Mouse (Mus musculus) adrenal gland, postnatal 4 days (tissue): Measurements from ENCODE around the gene Gm11027. TPM values are rescaled to one million over a fixed set of nuclear protein-coding genes. Genes with fewer than 3 reads are reported as not detected.

Experiments
- DNase-seq, 2 experiments: peaks; one replicate each; pipeline ENCODE4 v3.0.0; 2021 to 2022; ENCODE audit warnings: low spot score in 2 of 2, mixed read lengths in 2 of 2
- microRNA-seq: library from miRNA; unstranded; fragments of <30 nt; microRNA quantifications from one replicate; pipeline ENCODE4 v1.2.0, GENCODE M21; 2021
- total RNA-seq, 2 experiments: library from RNA; stranded (reverse); gene quantifications; 2 replicates each; pipeline ENCODE4 v1.2.3; 2021

Gene Gm11027
- total RNA-seq, 2 experiments from 2014 or later = not detected

DNA sequence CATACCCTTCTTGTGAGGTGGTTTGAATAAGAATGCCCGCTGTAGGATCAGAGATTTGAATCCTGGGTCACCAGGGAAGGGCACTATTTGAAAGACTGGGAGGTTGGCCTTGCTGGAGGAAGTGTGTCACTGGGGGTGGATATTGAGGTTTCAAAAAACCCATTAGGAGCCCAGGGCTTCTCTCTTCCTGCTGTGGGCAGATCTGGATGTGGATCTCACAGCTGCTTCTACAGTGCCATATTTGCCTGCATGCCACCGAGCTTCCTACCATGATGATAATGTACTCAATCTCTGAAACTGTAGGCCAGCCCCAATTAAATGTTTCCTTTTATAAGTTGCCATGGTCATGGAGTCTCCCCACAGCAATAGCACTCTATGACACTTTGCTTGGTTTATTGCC is 4.0 kb downstream of the Gm11027 start:
- DNase-seq = no peak

DNA sequence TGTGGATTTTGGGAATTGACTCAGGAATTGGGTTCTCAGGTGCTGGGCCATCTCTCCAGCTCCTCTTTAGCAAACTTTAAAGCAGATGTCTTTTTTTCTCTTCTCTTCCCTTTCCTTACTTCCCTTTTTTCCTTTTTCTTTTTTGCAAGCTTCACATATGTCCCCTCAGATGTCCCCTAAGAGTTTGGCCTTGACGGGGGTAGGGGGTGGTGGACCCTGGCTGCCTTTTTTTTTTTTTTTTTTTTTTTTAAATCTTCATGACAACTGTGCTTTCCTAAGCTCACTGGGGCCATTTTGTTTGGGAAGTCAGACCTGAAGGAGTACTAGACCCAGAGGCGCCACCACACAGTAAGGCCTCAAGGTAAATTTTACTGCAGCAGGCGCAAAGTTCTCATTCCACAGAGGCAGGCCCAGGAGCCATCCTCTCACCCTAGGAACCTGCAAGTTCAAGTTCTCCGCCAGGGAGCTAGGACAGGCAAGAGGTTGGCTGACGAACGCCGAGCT is 5.0 kb downstream of the Gm11027 start:
- DNase-seq = no peak

DNA sequence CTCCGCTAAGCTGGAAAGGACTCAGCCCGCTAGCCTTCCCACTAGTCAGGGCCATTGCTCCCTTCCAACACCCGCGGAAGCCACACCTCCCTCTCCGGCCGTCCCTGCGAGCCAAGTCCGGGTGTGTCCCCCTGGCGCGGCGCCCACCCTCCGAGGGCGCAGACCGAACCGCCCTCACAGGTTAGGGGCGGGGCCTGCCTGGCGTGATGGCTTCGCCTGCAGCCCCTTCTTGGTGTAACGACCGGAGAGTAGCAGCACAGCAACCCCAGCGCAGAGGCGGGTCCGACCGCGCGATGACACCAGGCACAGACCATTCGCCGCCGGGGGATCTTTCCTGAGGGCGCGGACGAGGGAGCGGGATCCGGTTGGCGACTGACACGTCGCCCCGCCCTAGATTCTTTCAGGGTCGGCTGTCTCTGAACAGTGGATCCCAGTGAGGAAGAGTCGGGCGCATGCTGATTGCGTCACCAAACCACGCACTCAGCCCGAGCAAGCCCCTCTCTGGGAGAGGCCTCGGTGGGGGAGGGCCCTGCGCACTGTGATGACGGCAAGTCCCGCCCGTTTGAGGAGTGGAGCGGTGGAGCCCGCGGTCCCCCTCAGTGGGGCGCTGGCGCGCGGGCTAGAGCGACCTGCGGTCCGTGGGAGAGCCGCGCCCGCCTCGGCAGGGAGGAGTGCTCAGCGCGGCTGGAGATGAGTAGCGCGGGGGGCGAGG is 5.6 kb downstream of the Gm11027 start, which contains the start of gene Esyt2:
Gene Esyt2, plus strand, starts transcription at position 544 of the 712 bp plus-strand sequence.
- peak; percentile 99 for DNase-seq

DNA sequence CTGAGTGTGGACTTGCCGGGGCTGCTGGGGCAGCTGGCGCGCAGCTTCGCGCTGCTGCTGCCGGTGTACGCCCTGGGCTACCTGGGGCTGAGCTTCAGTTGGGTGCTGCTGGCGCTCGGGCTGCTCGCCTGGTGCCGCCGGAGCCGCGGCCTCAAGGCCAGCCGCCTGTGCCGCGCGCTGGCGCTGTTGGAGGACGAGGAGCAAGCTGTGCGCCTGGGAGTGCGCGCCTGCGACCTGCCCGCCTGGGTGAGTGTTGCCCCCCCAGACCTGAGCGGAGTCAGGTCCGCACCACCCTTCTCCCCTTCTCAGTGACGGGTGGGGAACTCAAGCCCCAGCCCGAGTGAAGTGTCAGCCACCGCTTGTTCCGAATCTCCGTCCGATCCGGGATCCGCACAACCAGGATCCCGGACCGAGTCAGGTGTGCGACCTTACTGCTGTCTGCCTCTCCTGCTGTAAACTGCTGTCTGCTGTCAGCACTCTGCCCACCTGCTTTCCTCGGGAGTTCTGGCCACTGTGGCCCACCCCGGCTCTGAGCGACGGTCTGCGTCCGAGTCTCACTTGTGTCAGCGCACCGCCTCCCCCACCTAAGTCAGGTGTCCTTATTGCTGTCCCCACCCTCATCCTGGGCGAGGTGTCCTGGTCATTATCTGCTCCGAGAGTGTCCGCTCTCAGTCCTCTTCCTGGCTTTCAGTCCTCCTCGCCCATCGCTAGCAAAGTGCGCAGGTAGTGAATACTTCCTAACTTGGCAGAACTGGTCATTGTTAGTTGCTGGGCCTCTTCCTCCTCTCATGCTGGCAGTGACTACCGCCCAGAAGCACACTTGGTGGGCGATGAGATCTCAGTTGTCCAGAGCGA is 6.5 kb downstream of the Gm11027 start:
- DNase-seq = no peak

DNA sequence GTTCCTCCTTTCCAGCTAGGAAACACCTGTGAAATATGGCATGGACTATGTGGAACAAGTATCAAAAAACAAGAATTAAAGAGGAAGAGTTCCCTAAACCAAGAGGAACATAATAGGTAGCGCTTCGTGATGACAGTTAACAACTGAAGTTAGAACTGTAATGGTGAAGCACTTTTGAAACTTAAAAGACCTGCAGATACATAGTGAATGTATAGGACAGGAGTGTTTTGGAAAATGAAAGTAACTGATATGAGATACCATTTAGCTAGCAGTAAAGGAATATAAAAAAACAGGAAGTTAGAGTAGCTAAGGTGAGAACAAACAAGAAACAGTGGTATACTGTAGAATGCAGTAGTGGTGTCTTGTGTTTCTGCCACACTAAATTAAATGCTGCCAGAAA is 7.7 kb downstream of the Gm11027 start:
- no peak for DNase-seq

DNA sequence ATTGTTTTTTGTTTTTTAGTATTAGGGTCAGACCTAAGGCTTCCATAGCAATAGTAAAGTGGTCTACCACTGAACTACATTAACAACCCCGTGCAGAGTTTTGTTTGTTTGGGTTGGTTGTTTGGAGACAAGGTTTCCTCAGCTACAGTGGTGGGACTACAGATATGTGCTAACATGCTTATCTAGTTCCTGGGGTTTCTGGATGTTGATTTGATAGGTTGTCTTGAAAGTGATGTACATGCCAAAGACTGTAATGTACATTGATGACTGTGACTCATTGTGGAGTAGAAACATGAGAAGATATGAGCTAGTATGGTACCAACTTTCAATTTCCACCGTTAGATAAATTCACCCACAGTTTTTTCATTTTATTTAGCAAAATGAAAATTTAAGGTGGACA is 8.3 kb downstream of the Gm11027 start:
- no peak for DNase-seq

DNA sequence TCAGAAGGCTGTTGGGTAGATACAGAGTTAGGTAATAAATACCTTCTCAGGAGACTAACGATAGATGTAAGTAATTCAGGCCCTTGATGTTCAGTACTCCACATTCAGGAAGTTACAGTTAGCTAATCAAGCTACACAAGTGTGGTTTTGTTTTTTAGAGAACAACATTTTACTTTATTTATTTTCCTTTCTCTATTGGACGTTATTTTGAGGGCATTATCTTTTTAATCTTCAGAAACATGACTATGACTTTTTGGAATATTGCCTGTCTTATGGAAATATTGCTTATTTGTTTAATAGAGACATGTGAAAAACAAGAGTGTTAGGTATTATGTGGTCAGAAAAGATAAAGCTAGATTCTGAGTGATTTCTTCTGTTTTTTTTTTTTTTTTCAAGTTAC is 18.0 kb downstream of the Gm11027 start:
- no peak for DNase-seq

DNA sequence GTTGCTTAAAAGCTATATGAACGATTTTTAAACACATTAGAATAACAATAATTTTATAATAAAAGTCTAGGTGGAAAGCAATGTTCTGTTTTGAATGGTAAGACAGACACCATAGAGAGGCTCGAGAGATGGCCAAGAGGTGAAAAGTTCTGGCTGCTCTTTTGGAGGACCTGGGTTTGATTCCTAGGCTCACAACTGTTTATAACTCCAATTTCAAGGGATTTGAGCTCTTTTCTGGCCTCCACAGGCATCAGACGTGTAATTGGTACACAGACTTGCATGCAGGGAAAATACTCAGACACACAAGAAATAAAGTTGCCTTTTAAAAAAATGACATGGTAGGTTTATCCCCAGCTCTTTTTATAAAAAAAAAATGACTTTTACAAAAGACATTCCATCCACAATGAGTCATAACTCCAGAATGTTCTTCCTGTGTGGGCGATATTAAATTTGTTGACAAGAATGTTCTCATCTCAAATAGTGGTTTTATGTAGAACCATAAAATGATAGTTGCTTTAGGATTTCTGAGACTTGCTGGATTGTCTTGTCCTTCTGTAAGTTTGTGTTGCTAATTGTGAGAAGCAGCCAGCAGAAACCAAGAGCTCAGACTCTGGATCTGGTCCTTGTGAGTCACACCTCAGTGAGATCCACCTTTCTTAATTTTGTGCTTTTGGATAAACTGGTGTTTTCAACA is 18.6 kb downstream of the Gm11027 start:
- no peak for DNase-seq

DNA sequence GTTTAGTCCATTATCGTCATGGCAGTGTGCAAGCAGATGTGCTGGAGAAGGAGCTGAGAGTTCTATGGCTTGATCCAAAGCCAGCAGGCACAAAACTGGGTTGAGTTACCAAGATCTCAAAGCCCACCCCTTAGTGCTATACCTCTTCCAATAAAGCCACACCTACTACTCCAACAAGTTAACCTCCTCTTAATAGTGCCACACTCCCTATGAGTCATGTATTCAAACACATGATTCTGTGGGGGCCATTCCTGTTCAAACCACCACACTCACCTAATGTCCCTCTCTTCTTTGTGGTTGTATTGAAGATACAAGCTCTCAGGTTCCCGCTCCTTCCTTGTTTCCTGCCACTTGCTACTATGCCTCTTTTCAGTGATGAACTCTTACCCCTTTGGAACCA is 24.7 kb downstream of the Gm11027 start:
- DNase-seq = no peak

DNA sequence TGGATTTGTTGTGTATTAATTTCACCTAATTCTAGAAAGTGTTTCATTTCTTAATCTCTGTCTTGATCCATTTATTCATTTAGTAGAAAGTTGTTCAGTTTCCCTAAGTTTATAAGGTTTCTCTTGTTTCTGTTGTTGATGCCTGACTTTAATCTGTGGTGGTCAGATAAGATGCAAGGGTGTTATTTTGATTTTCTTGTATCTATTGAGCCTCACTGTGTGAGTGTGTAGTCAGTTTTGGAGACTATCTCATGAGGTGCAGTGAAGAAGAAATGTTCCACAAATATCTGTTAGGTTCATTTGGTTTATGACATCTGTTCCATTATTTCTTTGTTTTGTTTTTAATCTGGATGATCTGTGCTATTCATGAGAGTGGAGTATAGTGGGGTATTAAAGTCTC is 27.0 kb downstream of the Gm11027 start:
- no peak for DNase-seq

DNA sequence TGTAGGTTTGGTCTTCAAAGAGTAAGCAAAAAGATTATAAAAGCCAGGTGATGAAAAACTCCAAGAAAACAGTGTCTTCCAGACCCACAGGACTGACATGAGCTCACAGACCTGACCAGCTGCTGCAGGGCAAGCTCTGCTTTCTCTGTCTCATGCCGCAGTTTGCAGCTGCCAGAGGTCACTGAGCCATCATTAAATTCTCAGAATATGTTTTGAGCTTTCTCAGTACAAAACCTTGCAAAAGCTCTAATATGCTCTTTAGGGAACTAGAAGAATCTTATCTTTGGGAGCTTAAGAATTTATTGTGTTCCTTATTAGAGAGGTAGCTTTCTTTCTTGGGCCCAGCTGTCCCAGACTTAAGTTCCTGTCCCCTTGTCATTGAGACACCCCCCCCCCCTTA is 30.9 kb downstream of the Gm11027 start:
- no peak for DNase-seq

DNA sequence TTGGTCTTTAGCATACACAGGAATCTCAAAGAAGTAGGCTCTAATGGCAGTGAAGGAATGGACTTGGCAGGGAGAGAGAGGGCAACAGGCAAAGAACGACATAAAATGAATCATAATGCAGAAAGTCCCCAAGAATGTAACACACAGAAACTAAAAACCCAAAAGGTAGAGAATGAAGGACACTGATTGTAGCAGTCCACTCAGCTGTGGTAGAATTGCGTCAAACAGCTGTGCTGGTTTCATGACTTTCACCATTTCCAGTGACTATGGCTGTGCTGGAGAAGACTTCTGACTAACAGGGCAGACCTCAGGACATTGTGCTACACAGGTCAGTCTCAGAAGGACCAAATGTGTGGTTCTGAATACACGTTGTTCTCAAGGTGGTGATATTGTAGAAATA is 32.7 kb downstream of the Gm11027 start:
- no peak for DNase-seq

DNA sequence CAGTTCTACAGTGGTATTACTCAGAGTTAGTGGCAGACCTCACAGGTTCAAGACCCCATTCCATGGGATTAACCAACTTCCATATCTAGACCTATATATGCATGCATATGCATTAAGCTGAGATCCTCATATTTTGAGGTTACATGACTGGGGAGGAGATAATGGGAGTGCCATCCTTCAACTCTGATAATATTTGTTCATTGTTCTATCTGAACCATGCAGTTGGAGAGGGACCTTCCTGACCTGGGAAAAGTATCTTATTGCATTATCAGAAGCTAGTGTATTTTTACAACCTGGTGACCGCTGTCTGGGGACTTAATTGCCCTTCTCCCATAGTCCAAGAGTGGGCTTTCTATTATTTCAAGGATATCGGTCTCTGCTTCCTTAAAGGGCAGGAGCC is 33.4 kb downstream of the Gm11027 start:
- DNase-seq = no peak

DNA sequence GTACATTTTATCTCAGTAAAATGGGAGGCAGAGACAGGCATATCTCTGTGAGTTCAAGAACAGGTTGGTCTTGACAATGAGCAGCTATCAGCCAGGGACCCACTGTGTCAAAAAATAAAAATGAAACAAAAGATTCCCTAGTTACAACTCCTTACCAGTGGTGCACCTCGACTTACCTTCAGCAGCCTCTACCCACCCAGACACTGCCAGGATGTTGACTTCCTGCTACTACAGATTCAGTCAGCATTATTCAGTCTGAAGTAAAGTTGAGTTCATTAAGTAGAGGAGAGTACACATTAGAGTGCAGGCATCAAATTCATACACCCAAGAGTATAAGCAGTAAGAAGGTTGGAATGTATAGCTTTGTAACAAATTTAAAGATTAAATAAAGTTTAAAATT is 38.6 kb downstream of the Gm11027 start:
- DNase-seq = no peak

DNA sequence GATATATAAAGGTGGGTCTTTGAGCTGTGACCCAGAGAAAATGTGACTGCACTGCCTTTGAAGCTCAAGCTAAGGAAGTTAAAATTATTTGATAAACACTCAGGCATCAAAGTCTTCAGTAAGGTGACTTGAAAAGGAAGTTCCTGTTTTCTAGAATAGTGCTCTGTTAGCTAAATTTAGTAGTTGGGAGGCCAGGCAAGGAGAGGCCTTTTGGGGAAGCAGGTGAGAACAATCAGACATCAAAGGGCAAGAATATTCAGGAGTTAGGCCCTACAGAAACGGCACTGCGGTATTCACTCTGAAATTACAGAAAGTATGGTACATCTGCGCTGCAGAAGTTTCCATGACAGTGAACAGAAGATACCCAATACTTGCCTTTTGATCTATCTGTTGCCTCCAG is 40.3 kb downstream of the Gm11027 start:
- DNase-seq = no peak

DNA sequence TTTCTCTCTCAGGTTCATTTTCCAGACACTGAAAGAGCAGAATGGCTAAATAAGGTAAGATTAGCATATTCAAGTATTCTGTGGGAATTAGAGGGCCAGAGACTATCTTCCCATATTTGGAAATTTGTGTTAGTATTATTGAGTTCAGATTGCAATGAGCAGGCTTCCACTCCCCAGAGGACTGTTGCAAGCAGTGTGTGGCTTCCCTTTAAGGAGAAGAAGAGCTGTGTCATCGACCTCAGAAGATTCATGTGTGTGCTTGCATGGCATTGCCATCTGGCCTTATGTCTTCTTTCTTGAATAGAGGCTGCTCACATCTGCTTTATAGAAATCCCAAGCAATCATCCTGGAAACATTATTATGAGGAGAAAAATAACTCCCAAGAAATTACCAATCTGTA is 42.6 kb downstream of the Gm11027 start:
- DNase-seq = no peak

Small RNAs within 50 kb of the gene (microRNA-seq; reads per million reads assigned to microRNA genes)
- gene Gm23190 = not detected

Other genes starting within 250 kb of the Gm11027 start
- 10 to 100 TPM; 49.4 to 53.4 TPM for gene Zfp386, start 227.7 kb upstream of the Gm11027 start, total RNA-seq
- 1 to 10 TPM; 1.8 to 2.1 TPM for gene Vipr2, start 197.7 kb upstream of the Gm11027 start, total RNA-seq
- gene Wdr60, start 12.4 kb upstream of the Gm11027 start, total RNA-seq = 10 to 100 TPM; 11.1 to 12.1 TPM
- gene Esyt2, start 5.8 kb downstream of the Gm11027 start, total RNA-seq = 10 to 100 TPM; 44.7 to 53.2 TPM
- gene Ncapg2, start 130.0 kb downstream of the Gm11027 start, total RNA-seq = 10 to 100 TPM; 29.1 to 33.0 TPM
- 10 to 100 TPM; 22.2 to 28.1 TPM for gene Ptprn2, start 210.3 kb downstream of the Gm11027 start, total RNA-seq